Mouse (Mus musculus): ENCODE measurements around the gene Tmem274. TPM values are rescaled to one million over a fixed set of nuclear protein-coding genes. Genes with fewer than 3 reads are reported as not detected.

Gene Tmem274
- polyA plus RNA-seq, 1 experiment: not detected

GRCm38 (mm10) chr4:149526330-149526729, 49.2 kb downstream of the Tmem274 start:
- no peaks in the 10 kb centered on the region for H3K27me3 ChIP-seq (ENCODE audit: control insufficient read depth, insufficient read depth, insufficient read length)
- no peak overlapping the region for H3ac ChIP-seq (ENCODE audit: control insufficient read depth, insufficient read length, low read depth)
- no peak overlapping the region for H3K4me3 ChIP-seq (ENCODE audit: insufficient read depth, poor library complexity, severe bottlenecking)
- peaks cover 50% of the 10 kb centered on the region for H3K79me2 ChIP-seq (ENCODE audit: control insufficient read depth, insufficient read depth)
- peaks cover 6% of the 10 kb centered on the region for H3K79me3 ChIP-seq (ENCODE audit: low read depth)
- peaks cover 6% of the 10 kb centered on the region for H3K36me3 ChIP-seq (ENCODE audit: control insufficient read depth, insufficient read depth)
- no peak for TF ChIP-seq USF1 (IDR thresholded peaks at IDR 0.05; ENCODE audit: low read depth)
- TF ChIP-seq CEBPB (IDR thresholded peaks at IDR 0.05; ENCODE audit: low read depth): no peak
- no peak for TF ChIP-seq CTCF (IDR thresholded peaks at IDR 0.05; ENCODE audit: control insufficient read depth, insufficient read depth, insufficient read length)
- TF ChIP-seq MYOG (IDR thresholded peaks at IDR 0.05; ENCODE audit: control insufficient read depth, extremely low read depth, insufficient read length): no peak

GRCm38 (mm10) chr4:149527621-149528354, 50.6 kb downstream of the Tmem274 start:
- no peak for TF ChIP-seq CTCF (IDR thresholded peaks at IDR 0.05; ENCODE audit: control insufficient read depth, insufficient read depth, insufficient read length)
- no peak for TF ChIP-seq MYOD1 (IDR thresholded peaks at IDR 0.05; ENCODE audit: control insufficient read depth, insufficient read length, low read depth)
- TF ChIP-seq USF1 (IDR thresholded peaks at IDR 0.05; ENCODE audit: low read depth): no peak
- TF ChIP-seq MYOG (IDR thresholded peaks at IDR 0.05; ENCODE audit: control insufficient read depth, extremely low read depth, insufficient read length): no peak
- no peak for TF ChIP-seq MAX (IDR thresholded peaks at IDR 0.05)
- no peak for TF ChIP-seq CEBPB (IDR thresholded peaks at IDR 0.05; ENCODE audit: low read depth)
- TF ChIP-seq FOSL1 (IDR thresholded peaks at IDR 0.05; ENCODE audit: insufficient read depth, low read length, poor library complexity, severe bottlenecking): peak; percentile 63
- H3K79me2 ChIP-seq (ENCODE audit: control insufficient read depth, insufficient read depth): peaks cover 39% of the 10 kb centered on the region
- H3ac ChIP-seq (ENCODE audit: control insufficient read depth, insufficient read length, low read depth): no peak overlapping the region
- H3K4me3 ChIP-seq (ENCODE audit: insufficient read depth, poor library complexity, severe bottlenecking): no peak overlapping the region
- H3K36me3 ChIP-seq (ENCODE audit: control insufficient read depth, insufficient read depth): peaks cover 6% of the 10 kb centered on the region
- no peaks in the 10 kb centered on the region for H3K27me3 ChIP-seq (ENCODE audit: control insufficient read depth, insufficient read depth, insufficient read length)
- peaks cover 6% of the 10 kb centered on the region for H3K79me3 ChIP-seq (ENCODE audit: low read depth)

GRCm38 (mm10) chr4:149529691-149530090, 52.5 kb downstream of the Tmem274 start:
- Histone ChIP-seq H3K4me3 (ENCODE audit: insufficient read depth, poor library complexity, severe bottlenecking) (no peak overlapping the region), H3K27me3 (ENCODE audit: control insufficient read depth, insufficient read depth, insufficient read length) (no peaks in the 10 kb centered on the region), H3K36me3 (ENCODE audit: control insufficient read depth, insufficient read depth) (peaks cover 6% of the 10 kb centered on the region), H3K79me2 (ENCODE audit: control insufficient read depth, insufficient read depth) (peaks cover 35% of the 10 kb centered on the region), H3K79me3 (ENCODE audit: low read depth) (peaks cover 6% of the 10 kb centered on the region), H3ac (ENCODE audit: control insufficient read depth, insufficient read length, low read depth) (no peak overlapping the region)
- no peak for TF ChIP-seq CEBPB (IDR thresholded peaks at IDR 0.05; ENCODE audit: low read depth)
- no peak for TF ChIP-seq MYOG (IDR thresholded peaks at IDR 0.05; ENCODE audit: control insufficient read depth, extremely low read depth, insufficient read length)
- no peak for TF ChIP-seq CTCF (IDR thresholded peaks at IDR 0.05; ENCODE audit: control insufficient read depth, insufficient read depth, insufficient read length)
- no peak for TF ChIP-seq MAX (IDR thresholded peaks at IDR 0.05)
- TF ChIP-seq FOSL1 (IDR thresholded peaks at IDR 0.05; ENCODE audit: insufficient read depth, low read length, poor library complexity, severe bottlenecking): no peak
- no peak for TF ChIP-seq MYOD1 (IDR thresholded peaks at IDR 0.05; ENCODE audit: control insufficient read depth, insufficient read length, low read depth)
- no peak for TF ChIP-seq USF1 (IDR thresholded peaks at IDR 0.05; ENCODE audit: low read depth)

Other genes starting within 250 kb of the Tmem274 start
- 10.1 TPM for gene Kif1b, start 169.7 kb upstream of the Tmem274 start, polyA plus RNA-seq (2012; fragmentation: generic; extraction: Trizol)
- gene Ube4b, start 50.6 kb upstream of the Tmem274 start, polyA plus RNA-seq (2012; fragmentation: generic; extraction: Trizol): 51.6 TPM
- gene Rbp7, start 22.4 kb upstream of the Tmem274 start, polyA plus RNA-seq (2012; fragmentation: generic; extraction: Trizol): not detected
- gene Nmnat1, start 7.8 kb downstream of the Tmem274 start, polyA plus RNA-seq (2012; fragmentation: generic; extraction: Trizol): 8.8 TPM
- gene Lzic, start 7.9 kb downstream of the Tmem274 start, polyA plus RNA-seq (2012; fragmentation: generic; extraction: Trizol): 44.7 TPM
- 57.8 TPM for gene Ctnnbip1, start 40.9 kb downstream of the Tmem274 start, polyA plus RNA-seq (2012; fragmentation: generic; extraction: Trizol)
- 45.3 TPM for gene Clstn1, start 109.1 kb downstream of the Tmem274 start, polyA plus RNA-seq (2012; fragmentation: generic; extraction: Trizol)
- 1.5 TPM for gene Pik3cd, start 225.2 kb downstream of the Tmem274 start, polyA plus RNA-seq (2012; fragmentation: generic; extraction: Trizol)

Data from C2C12 (cell line).